Mouse (Mus musculus): Measurements from ENCODE around the gene Fam117a.

DNA sequence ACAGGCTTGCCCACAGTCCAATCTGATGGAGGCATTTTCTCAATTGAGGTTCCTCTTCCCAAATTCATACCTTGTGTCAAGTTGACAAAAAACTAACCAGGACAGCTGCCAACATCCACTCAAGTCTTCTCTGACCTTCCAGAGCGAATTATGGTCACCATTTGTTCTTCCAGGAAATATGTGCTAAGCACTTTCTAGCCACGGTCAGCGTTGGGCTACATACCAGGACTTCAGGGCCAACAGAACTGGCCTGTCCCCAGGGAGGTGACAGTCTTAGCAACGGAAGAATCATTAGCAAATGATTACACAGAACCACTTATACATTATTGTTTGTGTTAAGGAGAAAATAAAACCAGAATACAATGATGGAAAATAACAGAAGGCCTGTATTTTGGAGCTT is 69.0 kb downstream of the Fam117a start:
- TF ChIP-seq CHD2 (IDR thresholded peaks at IDR 0.05; ENCODE audit: low read depth, low read length) = no peak
- TF ChIP-seq HCFC1 (IDR thresholded peaks at IDR 0.05; ENCODE audit: borderline replicate concordance, insufficient read depth, low read length) = no peak

Measured in ES-E14 (cell line).